Mouse (Mus musculus) embryonic facial prominence, embryonic 14.5 days (tissue): ENCODE data around the gene 1700012A03Rik. TPM values are rescaled to one million over a fixed set of nuclear protein-coding genes. Genes with fewer than 3 reads are reported as not detected.

Source experiments
- ATAC-seq: fragments of 200-750 bp; cut with Nextera tagmentation; 2 replicates; pipeline ENCODE4 v1.8.0; 2017; ENCODE audit warnings: low read depth, moderate number of reproducible peaks, moderate TSS enrichment
- DNase-seq: peaks from one replicate; pipeline ENCODE4 v3.0.0-alpha.2; 2015; ENCODE audit warnings: low spot score
- H3K27ac ChIP-seq: fragments of 300-500 bp; sonication (generic); replicated peaks from 2 replicates; pipeline ENCODE4 v1.5.1; 2014; ENCODE audit warnings: low read depth, mild to moderate bottlenecking, low read length, moderate library complexity
- H3K27me3 ChIP-seq: fragments of 300-500 bp; sonication (generic); replicated peaks from 2 replicates; pipeline ENCODE4 v1.6.1; 2014; ENCODE audit warnings: low read length; ENCODE audit not compliant: control insufficient read depth, insufficient read depth
- H3K36me3 ChIP-seq: fragments of 300-500 bp; sonication (generic); 2 replicates; pipeline ENCODE4 v1.6.1; 2014; ENCODE audit warnings: low read length, mixed read lengths; ENCODE audit not compliant: control insufficient read depth, insufficient read depth
- H3K4me1 ChIP-seq: fragments of 300-500 bp; sonication (generic); 2 replicates; pipeline ENCODE4 v1.6.1; 2014; ENCODE audit warnings: antibody characterized with exemption, low read length; ENCODE audit not compliant: control insufficient read depth, insufficient read depth
- H3K4me2 ChIP-seq: fragments of 300-500 bp; sonication (generic); 2 replicates; pipeline ENCODE4 v1.6.1; 2014; ENCODE audit warnings: low read depth, mild to moderate bottlenecking, low read length, moderate library complexity, mixed read lengths
- H3K4me3 ChIP-seq: fragments of 300-500 bp; sonication (generic); 2 replicates; pipeline ENCODE4 v1.5.1; 2014; ENCODE audit warnings: low read depth, mild to moderate bottlenecking, low read length
- H3K9ac ChIP-seq: fragments of 300-500 bp; sonication (generic); 2 replicates; pipeline ENCODE4 v1.6.1; 2014; ENCODE audit warnings: low read depth, mild to moderate bottlenecking, low read length, moderate library complexity, mixed read lengths
- H3K9me3 ChIP-seq: fragments of 300-500 bp; sonication (generic); 2 replicates; pipeline ENCODE4 v1.6.1; 2016; ENCODE audit warnings: low read length; ENCODE audit not compliant: control insufficient read depth
- WGBS: fragments of 180-500 bp; shearing (Covaris S2); extraction: QIAGEN DNeasy Blood & Tissue Kit; methylation state at CpG from one replicate; pipeline ENCODE4 v1.1.7; 2014; 5-methylcytosine and 5-hydroxymethylcytosine counted together
- polyA plus RNA-seq: library from polyadenylated mRNA; unstranded; fragments of >200 nt; fragmentation: Nextera tagmentation; extraction: Ambion mirVana; gene quantifications from 2 replicates; pipeline ENCODE4 v1.2.1, GENCODE M21; 2014

The 1700012A03Rik gene
- polyA plus RNA-seq, 1 experiment from 2014 or later = not detected

GRCm38 (mm10) chr6:32022537-32022869 lies 27.5 kb upstream of the 1700012A03Rik start:
- ATAC-seq (no peak), DNase-seq (no peak)
- Histone ChIP-seq H3K27ac (no peak overlapping the region), H3K9ac (no peak overlapping the region), H3K36me3 (no peaks in the 10 kb centered on the region), H3K4me3 (no peak overlapping the region), H3K4me2 (no peak overlapping the region), H3K27me3 (no peaks in the 10 kb centered on the region), H3K9me3 (0 out of 2 replicates have a peak, but pooled peaks cover 3% of the 10 kb centered on the region), H3K4me1 (no peaks in the 10 kb centered on the region)
- WGBS = 89% methylated on average over 1 of the region's 1 CpGs

- no peak overlapping the region for H3K4me3 ChIP-seq
- DNase-seq (no peak), ATAC-seq (no peak)
- WGBS = 80% methylated on average over 3 of the region's 3 CpGs
- H3K36me3 ChIP-seq = no peaks in the 10 kb centered on the region
- no peak overlapping the region for H3K4me2 ChIP-seq
- H3K9me3 ChIP-seq = 0 out of 2 replicates have a peak, but pooled peaks cover 3% of the 10 kb centered on the region
- no peaks in the 10 kb centered on the region for H3K27me3 ChIP-seq
- H3K4me1 ChIP-seq = no peaks in the 10 kb centered on the region
- H3K27ac ChIP-seq = no peak overlapping the region
- no peak overlapping the region for H3K9ac ChIP-seq
Measured at GRCm38 (mm10) chr6:32028228-32029009, 21.6 kb upstream of the 1700012A03Rik start.

GRCm38 (mm10) chr6:32034226-32034625 lies 15.8 kb upstream of the 1700012A03Rik start:
- ATAC-seq = no peak

GRCm38 (mm10) chr6:32045344-32045743 lies 4.7 kb upstream of the 1700012A03Rik start:
- Histone ChIP-seq H3K4me1 (no peaks in the 10 kb centered on the region), H3K4me3 (no peak overlapping the region), H3K9me3 (no peaks in the 10 kb centered on the region), H3K27me3 (no peaks in the 10 kb centered on the region), H3K36me3 (no peaks in the 10 kb centered on the region), H3K27ac (no peak overlapping the region), H3K9ac (no peak overlapping the region), H3K4me2 (no peak overlapping the region)
- ATAC-seq = no peak
- no peak for DNase-seq

More at GRCm38 (mm10) chr6:32034226-32034625, 15.8 kb upstream of the 1700012A03Rik start:
- Histone ChIP-seq H3K4me1 (no peaks in the 10 kb centered on the region), H3K9ac (no peak overlapping the region), H3K27ac (no peak overlapping the region), H3K4me3 (no peak overlapping the region), H3K27me3 (no peaks in the 10 kb centered on the region), H3K9me3 (no peaks in the 10 kb centered on the region), H3K36me3 (no peaks in the 10 kb centered on the region), H3K4me2 (no peak overlapping the region)
- DNase-seq = no peak
- 86% methylated on average over 2 of the region's 2 CpGs for WGBS

GRCm38 (mm10) chr6:32049256-32049950 lies 643 bp upstream of the 1700012A03Rik start:
- Histone ChIP-seq H3K36me3 (no peaks in the 10 kb centered on the region), H3K9ac (no peak overlapping the region), H3K4me2 (no peak overlapping the region), H3K9me3 (no peaks in the 10 kb centered on the region), H3K27me3 (no peaks in the 10 kb centered on the region), H3K4me3 (no peak overlapping the region), H3K4me1 (no peaks in the 10 kb centered on the region), H3K27ac (no peak overlapping the region)
- 65% methylated on average over 4 of the region's 4 CpGs for WGBS
- DNase-seq = peak; percentile 3
- ATAC-seq = no peak

GRCm38 (mm10) chr6:32052135-32052915 lies 2.3 kb downstream of the 1700012A03Rik start:
- ATAC-seq = no peak
- Histone ChIP-seq H3K4me2 (no peak overlapping the region), H3K27me3 (no peaks in the 10 kb centered on the region), H3K4me3 (no peak overlapping the region), H3K9me3 (no peaks in the 10 kb centered on the region), H3K27ac (no peak overlapping the region), H3K36me3 (no peaks in the 10 kb centered on the region), H3K9ac (no peak overlapping the region), H3K4me1 (no peaks in the 10 kb centered on the region)
- no peak for DNase-seq
- WGBS = 81% methylated on average over 6 of the region's 6 CpGs

- no peaks in the 10 kb centered on the region for H3K36me3 ChIP-seq
- no peaks in the 10 kb centered on the region for H3K4me1 ChIP-seq
- no peaks in the 10 kb centered on the region for H3K27me3 ChIP-seq
- H3K27ac ChIP-seq = no peak overlapping the region
- no peak overlapping the region for H3K4me3 ChIP-seq
- no peak overlapping the region for H3K9ac ChIP-seq
- ATAC-seq = no peak
- H3K9me3 ChIP-seq = no peaks in the 10 kb centered on the region
- 41% methylated on average over 2 of the region's 2 CpGs for WGBS
- DNase-seq = no peak
- no peak overlapping the region for H3K4me2 ChIP-seq
Measured at GRCm38 (mm10) chr6:32056525-32056924, 6.5 kb downstream of the 1700012A03Rik start.

GRCm38 (mm10) chr6:32058571-32058970 lies 8.5 kb downstream of the 1700012A03Rik start:
- no peak overlapping the region for H3K4me3 ChIP-seq
- ATAC-seq = no peak
- no peak overlapping the region for H3K4me2 ChIP-seq
- H3K27ac ChIP-seq = no peak overlapping the region
- no peaks in the 10 kb centered on the region for H3K4me1 ChIP-seq
- H3K36me3 ChIP-seq = no peaks in the 10 kb centered on the region
- no peak overlapping the region for H3K9ac ChIP-seq
- no peak for DNase-seq
- H3K9me3 ChIP-seq = no peaks in the 10 kb centered on the region
- WGBS = 88% methylated on average over 2 of the region's 2 CpGs
- no peaks in the 10 kb centered on the region for H3K27me3 ChIP-seq
